Mouse (Mus musculus): ENCODE measurements around the gene Fzd4. TPM values are rescaled to one million over a fixed set of nuclear protein-coding genes. Genes with fewer than 3 reads are reported as not detected.

Fzd4 gene
- polyA plus RNA-seq, 1 experiment from 2014 or later = 1.3 TPM

DNA sequence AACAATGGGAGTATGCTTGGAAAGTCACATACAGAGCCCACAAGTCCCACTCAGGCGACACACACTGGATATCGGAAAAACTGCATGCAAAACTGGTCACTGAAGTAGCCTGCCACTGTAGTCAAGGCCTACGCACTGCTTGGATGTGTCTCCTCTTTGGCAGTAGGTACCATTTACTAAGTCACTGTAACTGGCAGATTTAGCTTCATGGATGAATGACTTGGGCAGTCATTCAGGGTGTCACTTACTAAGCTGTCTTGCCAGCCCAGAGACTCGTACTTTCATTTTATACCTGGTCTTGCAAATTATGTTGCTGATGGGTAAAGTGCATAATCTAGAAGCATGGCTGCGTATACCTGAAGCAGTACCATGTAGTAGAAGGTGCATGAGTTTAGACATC, 17.1 kb downstream of the Fzd4 start:
- H3K27ac ChIP-seq (replicated peaks) = no peak overlapping the region
- WGBS = 94% methylated on average over 5 of the region's 5 CpGs
- ATAC-seq (replicated peaks) = no peak
- H3K27me3 ChIP-seq = no peaks in the 10 kb centered on the region
- no peak overlapping the region for H3K4me2 ChIP-seq (replicated peaks)
- no peak overlapping the region for H3K9ac ChIP-seq (replicated peaks)
- no peaks in the 10 kb centered on the region for H3K9me3 ChIP-seq
- 0 out of 2 replicates have a peak, but pooled peaks cover 2% of the 10 kb centered on the region for H3K4me1 ChIP-seq
- H3K36me3 ChIP-seq = no peaks in the 10 kb centered on the region
- no peak overlapping the region for H3K4me3 ChIP-seq

DNA sequence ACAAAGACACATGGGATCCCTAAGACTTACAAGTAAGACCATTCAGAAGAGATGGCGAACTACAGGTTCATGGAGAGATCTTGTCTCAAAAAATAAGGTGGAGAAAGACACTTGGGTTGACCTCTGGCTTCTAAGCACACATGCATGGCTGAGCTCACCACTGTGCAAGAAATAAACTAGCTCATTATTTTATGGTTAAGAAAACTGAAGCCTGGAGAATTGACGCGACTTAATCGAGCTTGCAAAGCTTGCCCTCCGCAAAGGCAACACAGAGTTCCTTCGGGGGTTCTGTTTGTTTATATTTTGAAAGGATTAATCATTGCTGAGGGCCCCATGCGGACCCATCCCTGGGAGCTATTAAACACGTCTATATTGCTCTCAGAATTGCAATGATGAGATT, 18.5 kb downstream of the Fzd4 start:
- no peak overlapping the region for H3K9ac ChIP-seq (replicated peaks)
- WGBS = 46% methylated on average over 8 of the region's 8 CpGs
- no peaks in the 10 kb centered on the region for H3K9me3 ChIP-seq
- no peak overlapping the region for H3K4me3 ChIP-seq
- no peak for ATAC-seq (replicated peaks)
- no peak overlapping the region for H3K27ac ChIP-seq (replicated peaks)
- 0 out of 2 replicates have a peak, but pooled peaks cover 2% of the 10 kb centered on the region for H3K4me1 ChIP-seq
- H3K36me3 ChIP-seq = no peaks in the 10 kb centered on the region
- no peak overlapping the region for H3K4me2 ChIP-seq (replicated peaks)
- H3K27me3 ChIP-seq = no peaks in the 10 kb centered on the region

DNA sequence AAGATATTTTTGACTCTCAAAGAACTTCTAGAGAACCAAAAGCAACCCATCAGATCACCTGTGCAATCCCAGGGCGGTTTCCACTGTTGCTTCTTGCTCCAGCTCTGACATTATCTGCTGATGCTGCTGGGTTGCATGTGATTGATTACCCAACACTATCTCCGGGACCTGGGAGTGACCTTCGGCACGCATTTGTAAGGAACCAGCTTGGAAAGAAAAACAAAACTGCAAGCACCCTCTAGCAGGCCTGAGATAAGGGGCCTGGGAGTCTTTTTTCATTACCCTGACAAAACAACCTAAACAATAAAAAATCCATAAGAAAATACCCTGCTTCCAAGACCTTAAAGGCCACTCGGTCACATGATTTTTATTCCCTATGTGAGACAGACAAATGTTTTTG, 19.0 kb downstream of the Fzd4 start:
- H3K9me3 ChIP-seq = no peaks in the 10 kb centered on the region
- WGBS = 40% methylated on average over 5 of the region's 5 CpGs
- H3K36me3 ChIP-seq = no peaks in the 10 kb centered on the region
- no peak overlapping the region for H3K27ac ChIP-seq (replicated peaks)
- H3K27me3 ChIP-seq = no peaks in the 10 kb centered on the region
- no peak overlapping the region for H3K9ac ChIP-seq (replicated peaks)
- H3K4me3 ChIP-seq = no peak overlapping the region
- H3K4me2 ChIP-seq (replicated peaks) = no peak overlapping the region
- 0 out of 2 replicates have a peak, but pooled peaks cover 2% of the 10 kb centered on the region for H3K4me1 ChIP-seq
- ATAC-seq (replicated peaks) = no peak

DNA sequence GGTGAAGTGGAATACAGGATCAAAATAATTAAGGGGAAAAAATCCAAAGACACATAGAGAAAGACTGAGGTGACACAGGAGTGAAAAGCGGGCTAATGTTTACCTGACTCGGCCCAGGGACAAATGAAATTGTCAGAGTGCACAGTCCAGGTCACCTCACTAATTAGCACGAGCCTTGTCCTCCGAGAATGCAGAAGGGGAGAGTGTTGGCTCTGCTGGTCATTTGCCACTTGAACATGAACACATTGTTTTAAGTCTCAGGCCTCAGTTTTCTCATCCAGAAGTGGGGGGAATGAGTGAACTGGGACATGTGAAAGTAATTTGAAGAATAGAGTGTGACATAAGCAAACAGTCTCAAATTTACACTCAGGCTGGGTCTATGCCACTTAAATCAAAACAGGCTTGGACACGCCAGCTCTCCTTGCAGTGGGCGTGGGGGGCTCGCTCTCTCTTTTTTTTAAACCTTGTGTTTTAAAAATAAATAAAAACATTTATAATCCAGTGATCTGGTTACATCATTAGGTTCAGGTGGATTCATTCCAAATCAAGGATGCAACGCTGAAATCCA, 19.6 kb downstream of the Fzd4 start:
- Histone ChIP-seq H3K4me3 (no peak overlapping the region), H3K36me3 (no peaks in the 10 kb centered on the region), H3K9me3 (no peaks in the 10 kb centered on the region), H3K9ac (replicated peaks) (no peak overlapping the region), H3K27ac (replicated peaks) (no peak overlapping the region), H3K27me3 (no peaks in the 10 kb centered on the region), H3K4me2 (replicated peaks) (no peak overlapping the region), H3K4me1 (0 out of 2 replicates have a peak, but pooled peaks cover 1% of the 10 kb centered on the region)
- 65% methylated on average over 8 of the region's 8 CpGs for WGBS
- no peak for ATAC-seq (replicated peaks)

DNA sequence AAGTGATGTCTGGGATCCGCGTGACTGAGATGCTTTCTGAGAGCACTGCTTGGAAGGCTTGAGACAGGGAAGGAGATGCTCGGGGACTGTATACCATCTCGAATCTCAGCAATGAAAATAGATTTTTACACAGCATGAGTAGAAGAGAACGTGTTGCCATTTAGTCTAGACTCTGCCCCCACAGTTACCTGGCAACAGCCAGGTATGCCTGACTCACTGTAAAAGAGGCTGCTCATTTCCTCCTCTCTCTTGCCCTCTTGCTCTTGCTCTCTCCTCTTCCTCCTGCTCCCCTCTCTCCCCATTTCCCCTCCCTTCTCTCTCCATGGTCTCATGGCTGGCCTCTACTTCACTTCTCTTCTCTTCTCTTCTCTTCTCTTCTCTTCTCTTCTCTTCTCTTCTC, 20.5 kb downstream of the Fzd4 start:
- no peak for ATAC-seq (replicated peaks)
- Histone ChIP-seq H3K9ac (replicated peaks) (no peak overlapping the region), H3K27ac (replicated peaks) (no peak overlapping the region), H3K4me2 (replicated peaks) (no peak overlapping the region), H3K4me1 (no peaks in the 10 kb centered on the region), H3K4me3 (no peak overlapping the region), H3K9me3 (no peaks in the 10 kb centered on the region), H3K36me3 (no peaks in the 10 kb centered on the region), H3K27me3 (no peaks in the 10 kb centered on the region)
- 93% methylated on average over 5 of the region's 5 CpGs for WGBS

DNA sequence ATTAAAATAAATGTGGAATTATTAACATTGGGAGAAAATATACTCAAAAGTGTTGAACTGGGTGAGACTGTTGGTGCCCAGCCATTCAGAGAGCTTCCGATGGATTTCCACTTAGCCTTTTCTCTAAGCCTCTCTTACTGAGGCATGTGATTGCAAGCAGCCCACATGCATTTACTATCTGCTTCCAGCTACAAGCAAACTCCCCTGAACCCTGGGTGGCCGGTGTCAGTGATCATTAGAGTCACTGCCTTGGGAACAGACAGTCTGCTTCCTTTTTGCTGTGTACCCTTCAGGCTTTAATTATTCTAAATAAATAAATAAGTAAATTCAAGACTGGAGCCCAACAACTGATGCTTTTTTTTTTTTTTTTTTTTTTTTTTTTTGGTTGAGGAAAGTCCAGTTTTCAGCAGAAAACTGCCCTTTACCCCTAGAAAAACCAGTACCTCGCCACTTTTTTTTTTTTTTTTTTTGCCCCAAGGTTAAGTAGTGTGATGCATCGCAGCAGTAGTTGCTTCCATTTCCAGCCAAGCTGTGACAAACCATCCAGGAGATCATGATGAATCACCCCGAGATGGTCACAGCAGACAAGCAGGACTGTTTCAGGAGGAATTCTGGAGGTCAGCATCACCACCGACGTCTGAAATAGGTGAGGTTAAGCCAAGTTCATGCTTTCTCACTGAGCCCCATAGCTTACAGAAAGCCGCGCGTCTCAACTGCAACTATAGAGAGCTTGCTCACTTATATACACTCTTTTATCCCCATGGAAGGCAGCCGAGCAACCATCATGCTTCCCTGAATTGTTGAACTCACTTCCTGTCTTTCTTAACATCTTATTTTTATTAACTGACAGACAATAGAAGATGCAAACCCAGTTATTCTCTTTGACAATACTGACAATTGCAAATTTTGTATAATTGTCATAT, 21.9 kb downstream of the Fzd4 start:
- Histone ChIP-seq H3K36me3 (no peaks in the 10 kb centered on the region), H3K9me3 (no peaks in the 10 kb centered on the region), H3K4me2 (replicated peaks) (no peak overlapping the region), H3K4me1 (no peaks in the 10 kb centered on the region), H3K4me3 (no peak overlapping the region), H3K27ac (replicated peaks) (no peak overlapping the region), H3K9ac (replicated peaks) (no peak overlapping the region), H3K27me3 (no peaks in the 10 kb centered on the region)
- WGBS = 88% methylated on average over 11 of the region's 11 CpGs
- ATAC-seq (replicated peaks) = no peak

DNA sequence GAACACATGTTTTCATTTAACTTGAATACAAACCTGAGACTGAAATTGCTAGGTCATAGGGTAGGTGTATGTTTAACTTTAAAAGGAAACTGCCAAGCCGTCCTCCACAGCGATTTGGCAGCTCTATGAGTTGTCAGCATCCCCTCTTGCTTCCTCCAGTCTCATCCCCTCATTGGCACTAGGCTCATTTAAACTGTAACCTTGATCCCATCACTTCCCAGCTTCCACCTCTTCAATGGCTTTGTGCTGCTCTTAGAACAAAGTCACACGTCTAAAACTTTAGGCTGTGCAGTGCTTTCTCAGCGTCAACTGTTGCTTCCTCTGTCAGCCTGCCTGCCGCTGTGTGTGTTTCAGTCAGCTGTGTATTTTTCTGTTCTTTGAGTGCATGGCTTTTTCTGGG, 22.9 kb downstream of the Fzd4 start:
- ATAC-seq (replicated peaks) = no peak
- Histone ChIP-seq H3K36me3 (no peaks in the 10 kb centered on the region), H3K27ac (replicated peaks) (no peak overlapping the region), H3K27me3 (no peaks in the 10 kb centered on the region), H3K4me2 (replicated peaks) (no peak overlapping the region), H3K9ac (replicated peaks) (no peak overlapping the region), H3K4me1 (no peaks in the 10 kb centered on the region), H3K9me3 (no peaks in the 10 kb centered on the region), H3K4me3 (no peak overlapping the region)
- WGBS = 62% methylated on average over 5 of the region's 5 CpGs

DNA sequence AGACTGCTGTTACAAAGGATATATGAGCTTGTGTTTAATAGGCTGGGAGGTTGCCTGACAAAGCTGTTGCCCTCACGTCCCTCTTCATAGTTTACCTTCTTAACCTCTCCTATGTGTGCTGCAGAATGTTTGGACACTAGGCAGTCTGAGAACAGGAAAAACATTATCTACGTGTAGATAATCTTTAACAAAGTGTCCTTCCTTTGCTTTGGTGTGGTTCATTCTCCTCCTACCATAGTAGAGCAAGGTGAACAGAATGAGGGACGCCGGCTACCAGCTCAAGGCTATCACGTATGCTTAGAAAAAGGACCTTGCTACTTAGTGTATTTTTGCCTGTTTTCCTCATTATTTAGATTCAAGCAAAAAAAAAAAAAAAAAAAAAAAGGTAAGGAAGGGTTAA, 24.6 kb downstream of the Fzd4 start:
- Histone ChIP-seq H3K27me3 (no peaks in the 10 kb centered on the region), H3K4me1 (0 out of 2 replicates have a peak, but pooled peaks cover 6% of the 10 kb centered on the region), H3K4me3 (no peak overlapping the region), H3K9ac (replicated peaks) (no peak overlapping the region), H3K36me3 (no peaks in the 10 kb centered on the region), H3K4me2 (replicated peaks) (no peak overlapping the region), H3K9me3 (no peaks in the 10 kb centered on the region), H3K27ac (replicated peaks) (no peak overlapping the region)
- 90% methylated on average over 5 of the region's 5 CpGs for WGBS
- no peak for ATAC-seq (replicated peaks)

DNA sequence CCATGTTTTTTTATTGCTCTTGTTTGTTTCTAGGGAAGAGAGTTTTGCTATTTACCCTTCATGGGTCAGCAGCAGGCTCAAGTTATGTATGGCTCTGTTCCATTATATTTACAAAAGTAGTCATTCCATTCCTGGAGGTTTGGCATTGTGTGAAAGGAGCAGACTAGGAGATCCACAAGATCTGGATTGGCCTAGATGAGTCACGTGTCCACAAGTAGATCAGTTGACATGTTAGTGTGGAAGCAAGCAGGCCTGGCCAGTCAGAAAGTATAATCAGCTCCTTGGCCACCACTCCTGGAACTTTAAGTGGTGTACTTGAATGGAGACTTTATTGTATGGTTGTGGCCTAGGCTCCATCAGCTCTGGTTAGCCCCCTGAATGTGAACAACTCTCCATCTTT, 25.2 kb downstream of the Fzd4 start:
- no peaks in the 10 kb centered on the region for H3K9me3 ChIP-seq
- no peak overlapping the region for H3K4me3 ChIP-seq
- ATAC-seq (replicated peaks) = no peak
- H3K9ac ChIP-seq (replicated peaks) = no peak overlapping the region
- H3K36me3 ChIP-seq = no peaks in the 10 kb centered on the region
- no peaks in the 10 kb centered on the region for H3K27me3 ChIP-seq
- H3K27ac ChIP-seq (replicated peaks) = no peak overlapping the region
- 0 out of 2 replicates have a peak, but pooled peaks cover 6% of the 10 kb centered on the region for H3K4me1 ChIP-seq
- WGBS = 82% methylated on average over 1 of the region's 1 CpGs
- no peak overlapping the region for H3K4me2 ChIP-seq (replicated peaks)

DNA sequence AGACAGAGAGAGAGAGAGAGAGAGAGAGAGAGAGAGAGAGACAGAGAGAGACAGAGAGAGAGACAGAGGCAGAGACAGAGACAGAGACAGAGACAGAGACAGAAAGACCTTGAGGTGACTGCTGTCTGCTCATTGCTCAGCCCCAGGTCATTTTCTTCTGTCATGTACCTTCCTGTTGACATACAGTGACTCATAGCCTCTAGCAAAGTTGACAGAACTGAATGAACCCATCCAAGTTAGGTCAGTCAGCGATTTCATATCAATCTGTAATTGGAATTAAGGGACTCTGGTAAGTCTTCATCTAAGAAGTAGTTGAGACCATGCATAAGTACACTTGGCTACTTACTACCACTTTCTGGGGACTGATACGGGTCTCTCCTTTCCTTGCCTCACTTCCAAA, 27.0 kb downstream of the Fzd4 start:
- H3K9ac ChIP-seq (replicated peaks) = no peak overlapping the region
- no peaks in the 10 kb centered on the region for H3K27me3 ChIP-seq
- no peak for ATAC-seq (replicated peaks)
- no peak overlapping the region for H3K27ac ChIP-seq (replicated peaks)
- H3K9me3 ChIP-seq = no peaks in the 10 kb centered on the region
- 91% methylated on average over 2 of the region's 2 CpGs for WGBS
- H3K4me1 ChIP-seq = 0 out of 2 replicates have a peak, but pooled peaks cover 6% of the 10 kb centered on the region
- no peak overlapping the region for H3K4me3 ChIP-seq
- H3K4me2 ChIP-seq (replicated peaks) = no peak overlapping the region
- H3K36me3 ChIP-seq = no peaks in the 10 kb centered on the region

DNA sequence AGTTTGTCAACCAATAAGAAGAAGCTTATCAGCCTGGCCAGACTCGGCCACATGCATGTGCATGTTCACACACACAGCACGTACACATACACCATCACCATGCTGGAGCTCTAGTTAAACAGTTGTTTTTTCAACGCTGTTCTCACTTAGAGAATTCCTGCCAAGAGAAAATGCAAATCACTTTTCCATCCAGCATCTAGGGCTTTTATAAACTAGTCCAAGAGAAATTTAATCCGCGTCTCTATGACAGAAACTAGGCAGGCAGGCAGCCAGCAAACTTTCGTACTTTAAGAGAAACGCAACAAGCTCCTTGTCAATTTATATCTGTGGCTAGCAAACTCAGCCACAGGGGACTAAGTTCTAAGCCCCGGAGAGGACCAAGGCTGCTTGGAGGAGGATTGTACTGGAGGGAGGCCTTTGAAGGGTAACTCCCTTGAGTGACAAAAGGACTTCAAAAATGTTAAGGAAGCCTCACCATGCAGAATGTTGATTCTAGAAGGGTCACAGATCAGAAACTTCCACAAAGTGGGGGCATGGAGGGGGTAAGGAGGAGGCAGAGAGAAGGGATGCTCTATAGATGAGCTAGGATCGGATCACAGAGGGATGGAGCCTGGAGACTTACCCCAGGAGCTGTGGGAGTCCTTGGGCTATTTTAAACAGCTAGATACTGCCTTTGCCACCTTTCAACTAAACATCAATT, 29.2 kb downstream of the Fzd4 start:
- Histone ChIP-seq H3K9ac (replicated peaks) (no peak overlapping the region), H3K4me3 (no peak overlapping the region), H3K4me1 (0 out of 2 replicates have a peak, but pooled peaks cover 6% of the 10 kb centered on the region), H3K9me3 (no peaks in the 10 kb centered on the region), H3K27me3 (no peaks in the 10 kb centered on the region), H3K36me3 (no peaks in the 10 kb centered on the region), H3K27ac (replicated peaks) (no peak overlapping the region), H3K4me2 (replicated peaks) (no peak overlapping the region)
- WGBS = 35% methylated on average over 9 of the region's 9 CpGs
- peak; percentile 94 for ATAC-seq (replicated peaks)
